Mouse (Mus musculus): ENCODE measurements at regions not wholly inside any gene's neighbourhood (a gene's known extent, or its start where the extent isn't known, plus 50 kb on each side); places are given as distances from the start of the nearest gene placed in this dataset.

GRCm38 (mm10) chr2:117811931-117812330 is 299.7 kb upstream of the Thbs1 start:
- H3K9me3 ChIP-seq, result no peaks in the 10 kb centered on the region
- no peak overlapping the region for H3K9ac ChIP-seq
- 88% methylated on average over 2 of the region's 2 CpGs for WGBS
- no peaks in the 10 kb centered on the region for H3K4me1 ChIP-seq (replicated peaks)
- H3K4me2 ChIP-seq, result no peak overlapping the region
- H3K27ac ChIP-seq, result no peak overlapping the region
- H3K27me3 ChIP-seq, result no peaks in the 10 kb centered on the region
- no peaks in the 10 kb centered on the region for H3K36me3 ChIP-seq
- no peak for ATAC-seq (ENCODE audit: low FRiP score)
- no peak overlapping the region for H3K4me3 ChIP-seq

GRCm38 (mm10) chr2:117819701-117820225 is 291.9 kb upstream of the Thbs1 start:
- no peak for ATAC-seq (ENCODE audit: low FRiP score)
- no peak overlapping the region for H3K9ac ChIP-seq
- 91% methylated on average over 3 of the region's 3 CpGs for WGBS
- no peak overlapping the region for H3K4me3 ChIP-seq
- no peak overlapping the region for H3K27ac ChIP-seq
- H3K36me3 ChIP-seq, result no peaks in the 10 kb centered on the region
- no peak overlapping the region for H3K4me2 ChIP-seq
- H3K9me3 ChIP-seq, result no peaks in the 10 kb centered on the region
- H3K4me1 ChIP-seq (replicated peaks), result no peaks in the 10 kb centered on the region
- no peaks in the 10 kb centered on the region for H3K27me3 ChIP-seq

DNA sequence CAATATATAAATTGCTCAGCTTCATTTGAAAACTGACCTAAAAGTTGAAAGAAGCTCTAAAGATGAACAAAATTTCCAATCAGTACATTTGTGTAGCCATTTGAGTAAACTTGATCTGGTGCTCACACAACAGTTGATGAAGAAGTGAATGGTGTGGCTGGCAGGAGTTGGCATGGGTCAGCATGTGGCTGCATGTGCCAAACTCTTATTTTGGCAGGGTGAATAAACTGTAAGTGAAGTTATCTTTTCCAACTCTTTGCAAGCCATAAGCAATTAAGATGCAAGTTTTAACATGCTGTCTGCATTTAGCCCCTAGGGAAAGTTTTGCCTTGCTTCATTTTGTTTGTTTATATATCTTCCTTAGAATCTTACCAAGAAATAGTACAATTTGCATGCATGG is 291.0 kb upstream of the Thbs1 start:
- H3K27me3 ChIP-seq, result no peaks in the 10 kb centered on the region

DNA sequence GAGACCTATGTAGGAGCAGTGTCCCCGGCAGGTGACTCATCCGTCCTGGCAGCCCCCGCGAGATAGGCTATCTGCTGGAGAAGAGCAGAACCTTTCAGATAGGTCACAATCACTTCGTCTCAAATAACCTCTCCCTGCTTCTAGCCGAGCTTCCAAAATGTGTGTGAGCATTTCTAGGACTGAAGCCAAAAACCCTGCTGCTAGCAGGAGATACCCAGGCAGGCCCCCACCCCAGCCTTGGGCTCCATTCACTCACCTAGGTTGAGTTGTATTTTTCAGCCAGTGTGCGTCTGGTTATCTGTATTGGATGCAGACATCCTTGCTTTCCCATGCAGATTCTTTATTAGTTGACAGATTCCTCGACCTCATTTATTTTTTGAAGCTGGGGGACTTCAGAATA is 286.6 kb upstream of the Thbs1 start:
- Histone ChIP-seq H3K9me3 (no peaks in the 10 kb centered on the region), H3K9ac (no peak overlapping the region), H3K4me2 (no peak overlapping the region), H3K27ac (no peak overlapping the region), H3K36me3 (no peaks in the 10 kb centered on the region), H3K4me1 (replicated peaks) (no peaks in the 10 kb centered on the region), H3K4me3 (no peak overlapping the region), H3K27me3 (no peaks in the 10 kb centered on the region)
- no peak for ATAC-seq (ENCODE audit: low FRiP score)
- WGBS, result 75% methylated on average over 8 of the region's 8 CpGs

More for the DNA sequence above, 291.0 kb upstream of the Thbs1 start:
- Histone ChIP-seq H3K4me2 (no peak overlapping the region), H3K9me3 (no peaks in the 10 kb centered on the region), H3K4me3 (no peak overlapping the region), H3K27ac (no peak overlapping the region), H3K36me3 (no peaks in the 10 kb centered on the region), H3K4me1 (replicated peaks) (no peaks in the 10 kb centered on the region), H3K9ac (no peak overlapping the region)
- ATAC-seq (ENCODE audit: low FRiP score), result no peak

- WGBS, result 86% methylated on average over 3 of the region's 3 CpGs
- no peak overlapping the region for H3K4me2 ChIP-seq
- no peak overlapping the region for H3K4me3 ChIP-seq
These were observed 284.4 kb upstream of the Thbs1 start for GRCm38 (mm10) chr2:117827278-117827677.

GRCm38 (mm10) chr2:117838387-117838786 is 273.3 kb upstream of the Thbs1 start:
- WGBS, result 79% methylated on average over 2 of the region's 2 CpGs
- Histone ChIP-seq H3K36me3 (no peaks in the 10 kb centered on the region), H3K9ac (no peak overlapping the region), H3K4me3 (no peak overlapping the region), H3K27ac (no peak overlapping the region), H3K9me3 (no peaks in the 10 kb centered on the region), H3K4me1 (replicated peaks) (no peaks in the 10 kb centered on the region), H3K27me3 (no peaks in the 10 kb centered on the region), H3K4me2 (no peak overlapping the region)
- no peak for ATAC-seq (ENCODE audit: low FRiP score)

More at GRCm38 (mm10) chr2:117827278-117827677, 284.4 kb upstream of the Thbs1 start:
- no peak for ATAC-seq (ENCODE audit: low FRiP score)
- Histone ChIP-seq H3K4me1 (replicated peaks) (no peaks in the 10 kb centered on the region), H3K9me3 (no peaks in the 10 kb centered on the region), H3K27ac (no peak overlapping the region), H3K27me3 (no peaks in the 10 kb centered on the region), H3K36me3 (no peaks in the 10 kb centered on the region), H3K9ac (no peak overlapping the region)

GRCm38 (mm10) chr2:117840406-117840805 is 271.3 kb upstream of the Thbs1 start:
- H3K27me3 ChIP-seq, result no peaks in the 10 kb centered on the region
- no peak overlapping the region for H3K27ac ChIP-seq
- H3K9me3 ChIP-seq, result no peaks in the 10 kb centered on the region
- WGBS, result 89% methylated on average over 1 of the region's 1 CpGs
- ATAC-seq (ENCODE audit: low FRiP score), result no peak
- no peaks in the 10 kb centered on the region for H3K36me3 ChIP-seq
- H3K4me2 ChIP-seq, result no peak overlapping the region
- H3K9ac ChIP-seq, result no peak overlapping the region
- H3K4me1 ChIP-seq (replicated peaks), result no peaks in the 10 kb centered on the region
- H3K4me3 ChIP-seq, result no peak overlapping the region

DNA sequence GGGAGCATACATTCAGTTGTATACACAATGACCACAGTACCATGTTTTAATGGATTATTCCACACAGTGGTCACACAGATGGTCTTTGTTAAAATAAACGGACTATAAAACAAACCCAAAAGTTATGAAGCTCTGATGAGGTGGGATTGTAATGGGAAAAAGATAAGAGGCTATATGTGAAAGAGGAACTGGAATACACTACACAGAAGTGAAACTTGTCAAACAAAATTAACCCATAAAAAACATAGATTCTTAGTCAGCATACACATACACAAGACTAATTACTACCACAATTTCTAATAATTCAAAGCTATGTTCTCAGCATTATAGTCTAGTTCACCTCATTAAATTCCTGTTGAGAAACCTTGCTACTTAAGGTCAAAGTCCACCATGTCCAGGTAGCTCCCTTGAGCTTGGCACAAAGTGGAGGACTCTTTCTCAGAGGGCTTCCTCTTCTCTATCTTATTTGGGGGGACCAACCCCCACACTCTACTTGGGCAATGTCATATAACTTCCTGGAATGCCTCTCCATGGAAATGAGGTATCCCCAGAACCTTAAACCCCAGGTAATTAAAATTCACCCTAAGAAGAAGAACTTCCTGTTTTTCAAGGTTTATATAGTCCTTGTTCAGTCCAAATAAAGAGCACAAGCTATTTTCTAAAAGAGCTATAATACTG is 269.2 kb upstream of the Thbs1 start:
- Histone ChIP-seq H3K4me1 (replicated peaks) (no peaks in the 10 kb centered on the region), H3K27me3 (no peaks in the 10 kb centered on the region), H3K9me3 (no peaks in the 10 kb centered on the region), H3K9ac (no peak overlapping the region), H3K4me2 (no peak overlapping the region), H3K36me3 (no peaks in the 10 kb centered on the region), H3K27ac (no peak overlapping the region), H3K4me3 (no peak overlapping the region)
- 76% methylated on average over 1 of the region's 1 CpGs for WGBS
- ATAC-seq (ENCODE audit: low FRiP score), result no peak

DNA sequence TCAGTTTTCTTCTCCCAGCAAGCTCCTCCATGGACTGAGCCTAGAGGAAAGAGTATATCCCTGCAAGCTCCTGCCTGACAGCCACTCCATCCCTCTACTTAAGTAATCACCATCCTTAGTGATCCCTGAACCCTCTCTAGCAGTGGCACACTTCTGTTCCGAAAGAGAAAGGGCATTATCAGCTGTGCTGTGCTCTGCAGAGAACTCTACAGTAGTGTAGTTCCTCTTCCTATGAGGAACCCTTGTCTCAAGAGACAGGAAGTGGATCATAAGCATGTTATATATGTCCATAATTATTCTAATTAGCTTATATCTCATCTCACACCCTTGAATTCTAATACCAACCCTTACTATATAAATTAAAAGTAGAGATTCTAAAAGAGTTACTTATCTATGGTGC is 259.2 kb upstream of the Thbs1 start:
- Histone ChIP-seq H3K27ac (no peak overlapping the region), H3K4me2 (no peak overlapping the region), H3K9me3 (no peaks in the 10 kb centered on the region), H3K4me1 (replicated peaks) (no peaks in the 10 kb centered on the region), H3K4me3 (no peak overlapping the region), H3K9ac (no peak overlapping the region), H3K27me3 (no peaks in the 10 kb centered on the region), H3K36me3 (no peaks in the 10 kb centered on the region)
- no peak for ATAC-seq (ENCODE audit: low FRiP score)
- 74% methylated on average over 1 of the region's 1 CpGs for WGBS

- H3K4me3 ChIP-seq, result no peak overlapping the region
- no peak overlapping the region for H3K27ac ChIP-seq
- 0 out of 2 replicates have a peak, but pooled peaks cover under 1% of the 10 kb centered on the region for H3K4me1 ChIP-seq (replicated peaks)
- WGBS, result 27% methylated on average over 3 of the region's 3 CpGs
- H3K9me3 ChIP-seq, result no peaks in the 10 kb centered on the region
- H3K27me3 ChIP-seq, result no peaks in the 10 kb centered on the region
- no peak for ATAC-seq (ENCODE audit: low FRiP score)
- H3K4me2 ChIP-seq, result no peak overlapping the region
- no peaks in the 10 kb centered on the region for H3K36me3 ChIP-seq
- H3K9ac ChIP-seq, result no peak overlapping the region
These were observed 249.4 kb upstream of the Thbs1 start for GRCm38 (mm10) chr2:117862301-117862700.

- Histone ChIP-seq H3K4me3 (no peak overlapping the region), H3K9ac (no peak overlapping the region), H3K4me1 (replicated peaks) (0 out of 2 replicates have a peak, but pooled peaks cover 2% of the 10 kb centered on the region), H3K27me3 (no peaks in the 10 kb centered on the region), H3K9me3 (no peaks in the 10 kb centered on the region), H3K36me3 (no peaks in the 10 kb centered on the region), H3K4me2 (no peak overlapping the region), H3K27ac (no peak overlapping the region)
- WGBS, result 94% methylated on average over 1 of the region's 1 CpGs
- no peak for ATAC-seq (ENCODE audit: low FRiP score)
These were observed 246.6 kb upstream of the Thbs1 start for GRCm38 (mm10) chr2:117865119-117865518.

- H3K4me3 ChIP-seq, result no peak overlapping the region
- no peaks in the 10 kb centered on the region for H3K36me3 ChIP-seq
- no peak overlapping the region for H3K9ac ChIP-seq
- peaks cover 10% of the 10 kb centered on the region; the same call in 1 of the 2 replicates for H3K4me1 ChIP-seq (replicated peaks)
- 76% methylated on average over 4 of the region's 4 CpGs for WGBS
- H3K27me3 ChIP-seq, result no peaks in the 10 kb centered on the region
- H3K4me2 ChIP-seq, result no peak overlapping the region
- H3K27ac ChIP-seq, result no peak overlapping the region
- no peak for ATAC-seq (ENCODE audit: low FRiP score)
- H3K9me3 ChIP-seq, result no peaks in the 10 kb centered on the region
These were observed 244.7 kb upstream of the Thbs1 start for GRCm38 (mm10) chr2:117866946-117867345.

DNA sequence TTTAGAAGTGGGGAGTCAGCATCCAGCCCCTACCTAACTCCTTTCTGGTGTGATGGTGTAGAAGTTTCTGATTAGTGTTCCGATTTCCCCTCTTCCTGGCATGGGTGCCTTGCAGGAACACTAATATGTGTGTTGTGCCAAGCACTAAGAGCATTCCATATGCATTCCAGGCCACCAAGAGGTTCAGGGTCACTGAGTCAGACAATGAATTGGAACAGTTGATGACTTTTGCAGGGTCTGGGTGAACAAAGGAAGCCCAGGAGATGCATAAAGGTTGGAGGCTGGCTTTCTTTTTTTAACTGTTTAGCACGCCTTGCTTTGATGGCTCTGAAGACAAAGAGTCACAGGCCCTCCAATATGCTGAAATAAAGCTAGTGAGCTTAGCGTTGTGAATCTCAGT is 244.3 kb upstream of the Thbs1 start:
- Histone ChIP-seq H3K9me3 (no peaks in the 10 kb centered on the region), H3K27ac (no peak overlapping the region), H3K36me3 (no peaks in the 10 kb centered on the region), H3K9ac (no peak overlapping the region), H3K4me1 (replicated peaks) (peaks cover 10% of the 10 kb centered on the region; the same call in 1 of the 2 replicates), H3K4me2 (no peak overlapping the region), H3K27me3 (no peaks in the 10 kb centered on the region), H3K4me3 (no peak overlapping the region)
- WGBS, result 33% methylated on average over 3 of the region's 3 CpGs
- no peak for ATAC-seq (ENCODE audit: low FRiP score)
